Mouse (Mus musculus) spleen, adult 2 months (tissue): ENCODE results near the gene Samd10.

Source experiments
- CTCF ChIP-seq: fragments of 200-500 bp; IDR thresholded peaks from 2 replicates; pipeline ENCODE4 v1.5.1; 2011; ENCODE audit warnings: mild to moderate bottlenecking, inconsistent platforms; ENCODE audit not compliant: insufficient read depth, insufficient read length, insufficient replicate concordance; ENCODE audit errors: extremely low read depth
- POLR2A ChIP-seq: fragments of 200-500 bp; IDR thresholded peaks from 2 replicates; pipeline ENCODE4 v1.6.1; 2011; ENCODE audit warnings: low read depth, low read length, inconsistent platforms

- TF ChIP-seq CTCF (no peak), POLR2A (no peak)
Measured at GRCm38 (mm10) chr2:181582358-181582757, 16.7 kb downstream of the Samd10 start.
